ENCODE assay signal across 23 mouse cellular contexts in genomic region chr7:93060831-93061230, GRCm38 (mm10). TPM values are rescaled to one million over a fixed set of nuclear protein-coding genes. Genes with fewer than 3 reads are reported as not detected.
DNase-seq lines count a peak whose midpoint lies in the region; ATAC-seq and TF ChIP-seq lines count a peak whose summit lies in the region.
"Had no signal": no experiment of that assay in that cellular context is flagged by ENCODE, and none has a peak within 500 bp of the region (broad histone marks: within the 10 kb centered on the region; RNA-seq: fewer than 3 reads in every experiment).

No protein-coding gene starts in this region.

- no peak overlapping the region for H3K4me3 ChIP-seq in forebrain, embryonic 10.5 days
- no peak overlapping the region for H3K4me3 ChIP-seq in forebrain, embryonic 15.5 days
- H3K4me3 ChIP-seq in layer of hippocampus, adult 2 months, result no peak overlapping the region
- H3K4me3 ChIP-seq in limb, embryonic 11.5 days (ENCODE audit: low read depth, low read length), result no peak overlapping the region
- H3K4me3 ChIP-seq: embryonic facial prominence, embryonic 12.5 days; forebrain, embryonic 12.5 days; heart, embryonic 10.5 days had no signal

- H3K4me2 ChIP-seq in forebrain, embryonic 15.5 days (replicated peaks), result no peak overlapping the region
- no peak overlapping the region for H3K4me2 ChIP-seq in limb, embryonic 11.5 days (ENCODE audit: low read depth, severe bottlenecking)
- H3K4me2 ChIP-seq: embryonic facial prominence, embryonic 12.5 days; forebrain, embryonic 12.5 days had no signal

- H3K27me3 ChIP-seq in forebrain, embryonic 10.5 days (ENCODE audit: poor library complexity, severe bottlenecking), result peaks cover 15% of the 10 kb centered on the region
- no peaks in the 10 kb centered on the region for H3K27me3 ChIP-seq in forebrain, embryonic 15.5 days
- H3K27me3 ChIP-seq in limb, embryonic 11.5 days (ENCODE audit: control insufficient read depth, insufficient read depth, low read length), result no peaks in the 10 kb centered on the region
- H3K27me3 ChIP-seq: embryonic facial prominence, embryonic 12.5 days; forebrain, embryonic 12.5 days; Patski had no signal

- no peak for TF ChIP-seq CTCF in layer of hippocampus, adult 2 months (conservative IDR thresholded peaks at IDR 0.05)

- peaks cover 48% of the 10 kb centered on the region for H3K4me1 ChIP-seq in forebrain, embryonic 10.5 days
- peaks cover 19% of the 10 kb centered on the region for H3K4me1 ChIP-seq in forebrain, embryonic 15.5 days
- peaks cover 4% of the 10 kb centered on the region; the same call in 1 of the 2 replicates for H3K4me1 ChIP-seq in limb, embryonic 11.5 days (ENCODE audit: control insufficient read depth, insufficient read depth, low read length)
- H3K4me1 ChIP-seq: embryonic facial prominence, embryonic 12.5 days; heart, embryonic 10.5 days had no signal

- ATAC-seq in forebrain, embryonic 15.5 days (replicated peaks), result no peak
- peak; percentile 63; the same call in 1 of the 2 replicates for ATAC-seq in limb, embryonic 11.5 days (ENCODE audit: insufficient number of reproducible peaks, low FRiP score, low TSS enrichment, low read depth)
- ATAC-seq: activated CD4-positive, CD25-positive, alpha-beta regulatory T cell, adult 4 months; forebrain, postnatal 0 days; Patski had no signal

- DNase-seq in forebrain, embryonic 10.5 days (ENCODE audit: extremely low spot score, low spot score), result no peak
- DNase-seq in layer of hippocampus, adult 2 months (ENCODE audit: low spot score in 2 of 2), result no peak
- no peak for DNase-seq in layer of hippocampus, adult 9-11 months
- peak; percentile 26 for DNase-seq in 3T3-L1 (ENCODE audit: low read depth, low spot score)
- DNase-seq in limb, embryonic 11.5 days (ENCODE audit: low spot score), result no peak
- DNase-seq in frontal cortex, postnatal 25 days (ENCODE audit: low spot score in 2 of 2), result no peak
- no peak for DNase-seq in thymus, postnatal 4 days
- DNase-seq: adrenal gland, postnatal 14 days; cerebellum, adult 11-12 months; cerebellum, adult 9-10 months; cerebellum, postnatal 25 days; forebrain, postnatal 0 days; gastrocnemius, postnatal 10 days; heart, adult 18-20 months; heart, postnatal 10 days; heart, postnatal 4 days had no signal

- no peak overlapping the region for H3K9ac ChIP-seq in forebrain, embryonic 15.5 days (replicated peaks)
- H3K9ac ChIP-seq in limb, embryonic 11.5 days (ENCODE audit: low read length), result no peak overlapping the region
- H3K9ac ChIP-seq: embryonic facial prominence, embryonic 12.5 days; forebrain, embryonic 12.5 days; forebrain, postnatal 0 days had no signal

- peaks cover 8% of the 10 kb centered on the region for H3K9me3 ChIP-seq in forebrain, embryonic 10.5 days
- no peaks in the 10 kb centered on the region for H3K9me3 ChIP-seq in forebrain, embryonic 15.5 days
- no peaks in the 10 kb centered on the region for H3K9me3 ChIP-seq in limb, embryonic 11.5 days (ENCODE audit: control insufficient read depth, low read length)
- H3K9me3 ChIP-seq: heart, embryonic 10.5 days had no signal

- no peaks in the 10 kb centered on the region for H3K36me3 ChIP-seq in forebrain, embryonic 10.5 days (replicated peaks)
- H3K36me3 ChIP-seq in forebrain, embryonic 15.5 days, result no peaks in the 10 kb centered on the region
- no peaks in the 10 kb centered on the region for H3K36me3 ChIP-seq in limb, embryonic 11.5 days (ENCODE audit: control insufficient read depth, insufficient read depth, low read length)
- H3K36me3 ChIP-seq: embryonic facial prominence, embryonic 12.5 days; forebrain, embryonic 12.5 days; heart, embryonic 10.5 days had no signal

- peak overlapping the region; percentile 85 for H3K27ac ChIP-seq in forebrain, embryonic 10.5 days
- no peak overlapping the region for H3K27ac ChIP-seq in forebrain, embryonic 15.5 days (replicated peaks)
- peak overlapping the region; percentile 80 for H3K27ac ChIP-seq in layer of hippocampus, adult 2 months
- peak overlapping the region; percentile 80; the same call in 1 of the 2 replicates for H3K27ac ChIP-seq in limb, embryonic 11.5 days (replicated peaks; ENCODE audit: low read depth, low read length)
- H3K27ac ChIP-seq: embryonic facial prominence, embryonic 12.5 days; heart, embryonic 10.5 days had no signal

RNA-seq across cellular contexts. Expression of gene Fam181b, which starts 18.8 kb away (rescaled TPM):
- 33.3 and 34.6 TPM in 2 replicates for polyA plus RNA-seq in forebrain, embryonic 10.5 days (2016; fragmentation: Nextera tagmentation; extraction: Ambion mirVana)
- polyA plus RNA-seq in forebrain, embryonic 15.5 days (2015; fragmentation: Nextera tagmentation; extraction: Ambion mirVana), result 33.6 and 35.6 TPM in 2 replicates
- 10 to 100 TPM; 16.7 to 17.6 TPM for total RNA-seq in layer of hippocampus, adult 2 months (2021)
- 28.6 and 38.6 TPM in 2 replicates for polyA plus RNA-seq in limb, embryonic 11.5 days (2014; fragmentation: Nextera tagmentation; extraction: Ambion mirVana)
- total RNA-seq: MEL had no signal
- polyA plus RNA-seq: activated CD4-positive, CD25-positive, alpha-beta regulatory T cell, adult 4 months; Patski had no signal
